Mouse (Mus musculus) frontal cortex, postnatal 14 days (tissue): ENCODE results near the gene Gm6358.
"Not testable (repeated sequence)": the region's sequence is repeated elsewhere in the genome, so short reads cannot be mapped to it uniquely, and the experiment has no call there.

Source experiments
- DNase-seq, 2 experiments: peaks; one replicate each; pipeline ENCODE4 v3.0.0; 2022; ENCODE audit warnings: low spot score in 2 of 2

The Gm6358 gene

GRCm38 (mm10) chr16:89140551-89140950 is at the start of gene Gm6358:
Gene Gm6358 (plus strand): TSS chr16:89140851.
- DNase-seq = no peak

DNA sequence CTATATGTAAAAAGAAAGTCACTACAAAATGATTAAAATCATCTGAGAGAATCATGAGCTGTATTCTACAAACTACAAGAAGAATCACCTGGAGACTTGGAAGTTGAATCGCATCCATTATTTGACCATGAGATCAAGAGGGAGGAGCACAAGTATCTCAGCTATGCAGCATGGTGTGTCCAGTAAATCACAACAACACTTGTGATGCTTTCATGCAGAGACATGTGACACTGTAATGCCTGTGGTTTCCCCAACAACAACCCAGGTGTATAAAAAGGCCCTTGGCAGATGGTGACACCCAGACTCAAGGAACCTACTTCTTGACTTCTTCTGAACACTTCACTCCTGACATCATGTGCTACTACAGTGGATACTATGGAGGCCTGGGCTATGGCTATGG is 10.1 kb downstream of the Gm6358 start, which contains the start of gene Gm10061:
Gene Gm10061, plus strand, starts transcription at position 301 of the 400 bp plus-strand sequence.
- no peak for DNase-seq

DNA sequence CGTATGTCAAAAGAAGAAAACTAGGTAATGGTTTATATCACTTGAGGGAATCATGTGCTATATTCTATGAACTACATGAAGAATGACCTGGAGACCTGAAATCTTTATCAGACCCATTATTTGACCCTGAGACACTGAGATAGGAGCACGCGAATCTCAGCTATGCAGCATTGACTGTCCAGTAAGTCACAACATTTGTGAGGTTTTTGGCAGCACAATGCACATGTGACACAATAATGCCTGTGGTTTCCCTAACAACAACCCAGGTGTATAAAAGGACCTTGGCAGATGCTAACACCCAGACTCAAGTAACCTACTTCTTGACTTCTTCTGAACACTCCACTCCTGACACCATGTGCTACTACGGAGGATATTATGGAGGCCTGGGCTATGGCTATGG is 17.0 kb downstream of the Gm6358 start, which contains the start of gene Gm9789:
Gene Gm9789, plus strand, starts transcription at position 301 of the 400 bp plus-strand sequence.
- no peak for DNase-seq

DNA sequence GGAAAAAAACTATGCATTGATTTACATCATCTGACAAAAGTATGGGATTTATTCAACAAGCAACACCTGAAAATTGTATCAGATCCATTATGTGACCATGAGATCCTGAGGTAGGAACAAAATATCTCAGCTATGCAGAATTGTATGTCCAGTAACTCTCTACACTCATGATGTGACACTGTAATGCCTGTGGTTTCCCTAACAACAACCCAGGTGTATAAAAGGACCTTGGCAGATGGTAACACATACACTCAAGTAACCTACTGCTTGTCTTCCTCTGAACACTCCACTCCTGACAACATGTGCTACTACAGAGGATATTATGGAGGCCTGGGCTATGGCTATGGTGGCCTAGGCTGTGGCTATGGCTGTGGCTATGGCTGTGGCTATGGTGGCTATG is 28.5 kb downstream of the Gm6358 start, which contains the start of gene Gm7735:
Gene Gm7735, plus strand, starts transcription at position 301 of the 400 bp plus-strand sequence.
- DNase-seq = not testable (repeated sequence)

DNA sequence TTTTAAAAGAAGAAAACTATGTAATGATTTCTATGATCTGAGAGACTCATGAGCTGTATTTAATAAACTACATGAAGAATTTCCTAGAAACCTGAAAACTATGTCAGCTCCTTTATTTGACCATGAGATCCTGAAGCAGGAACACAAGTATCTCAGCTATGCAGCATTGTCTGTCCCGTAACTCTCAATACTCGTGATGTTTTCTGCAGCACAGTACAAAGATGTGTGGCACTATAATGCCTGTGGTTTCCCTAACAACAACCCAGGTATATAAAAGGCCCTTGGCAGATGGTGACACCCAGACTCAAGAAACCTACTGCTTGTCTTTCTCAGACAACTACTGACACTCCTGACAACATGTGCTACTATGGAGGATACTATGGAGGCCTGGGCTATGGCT is 33.8 kb downstream of the Gm6358 start, which contains the start of gene 1110057P08Rik:
Gene 1110057P08Rik, plus strand, starts transcription at position 301 of the 400 bp plus-strand sequence.
- DNase-seq = no peak

GRCm38 (mm10) chr16:89188621-89189020 is 48.0 kb downstream of the Gm6358 start:
- no peak for DNase-seq
